Mouse (Mus musculus) ES-E14 (cell line): Measurements from ENCODE around the gene Nab2.

Experiments used
- CHD2 ChIP-seq: IDR thresholded peaks from 2 replicates; pipeline ENCODE4 v1.6.1; 2014; ENCODE audit warnings: mild to moderate bottlenecking, low read depth, low read length, inconsistent platforms
- HCFC1 ChIP-seq: IDR thresholded peaks from 2 replicates; pipeline ENCODE4 v1.6.1; 2012; ENCODE audit warnings: low read length, inconsistent platforms, borderline replicate concordance; ENCODE audit not compliant: insufficient read depth
- MAFK ChIP-seq: IDR thresholded peaks from 2 replicates; pipeline ENCODE4 v1.6.1; 2014; ENCODE audit warnings: mild to moderate bottlenecking, low read depth, low read length, inconsistent platforms; ENCODE audit not compliant: insufficient read depth
- ZC3H11A ChIP-seq: IDR thresholded peaks from 2 replicates; pipeline ENCODE4 v1.6.1; 2012; ENCODE audit warnings: low read depth, mild to moderate bottlenecking, inconsistent platforms, low read length, borderline replicate concordance
- ZNF384 ChIP-seq: IDR thresholded peaks from 2 replicates; pipeline ENCODE4 v1.6.1; 2012; ENCODE audit warnings: low read depth, low read length, inconsistent platforms

- TF ChIP-seq MAFK (no peak), HCFC1 (no peak), ZC3H11A (no peak), ZNF384 (no peak), CHD2 (no peak)
These were observed 25.4 kb downstream of the Nab2 start, which contains the start of gene Stat6 for GRCm38 (mm10) chr10:127642772-127643552.
